Mouse (Mus musculus) thymus, adult 2 months (tissue): ENCODE results near the gene Opa3. TPM values are rescaled to one million over a fixed set of nuclear protein-coding genes. Genes with fewer than 3 reads are reported as not detected.
"Not testable (repeated sequence)": the region's sequence is repeated elsewhere in the genome, so short reads cannot be mapped to it uniquely, and the experiment has no call there.

Experiments
- DNase-seq: peaks from one replicate; pipeline ENCODE4 v3.0.0; 2021
- H3K27ac ChIP-seq: fragments of 200-500 bp; 2 replicates; pipeline ENCODE4 v1.5.1; 2012; ENCODE audit warnings: low read length, control low read depth; ENCODE audit not compliant: control insufficient read depth, insufficient read depth
- H3K27me3 ChIP-seq: fragments of 200-500 bp; 2 replicates; pipeline ENCODE4 v1.6.1; 2012; ENCODE audit warnings: mild to moderate bottlenecking, low read length, moderate library complexity, mixed read lengths; ENCODE audit not compliant: control insufficient read depth, insufficient read depth
- H3K36me3 ChIP-seq: fragments of 200-500 bp; 2 replicates; pipeline ENCODE4 v1.6.1; 2012; ENCODE audit warnings: mild to moderate bottlenecking, low read length, moderate library complexity; ENCODE audit not compliant: control insufficient read depth, insufficient read depth
- H3K4me1 ChIP-seq: fragments of 200-500 bp; replicated peaks from 2 replicates; pipeline ENCODE4 v1.6.1; 2012; ENCODE audit warnings: low read length; ENCODE audit not compliant: control insufficient read depth, insufficient read depth
- H3K4me3 ChIP-seq: fragments of 200-500 bp; 2 replicates; pipeline ENCODE4 v1.5.1; 2012; ENCODE audit warnings: mild to moderate bottlenecking, low read length, control low read depth, moderate library complexity; ENCODE audit not compliant: control insufficient read depth, insufficient read depth
- CTCF ChIP-seq: fragments of 200-500 bp; IDR thresholded peaks from 2 replicates; pipeline ENCODE4 v1.5.1; 2012; ENCODE audit warnings: mild to moderate bottlenecking, control low read depth, low read length, moderate library complexity, borderline replicate concordance; ENCODE audit not compliant: control insufficient read depth, poor library complexity, insufficient read depth; ENCODE audit errors: extremely low read depth
- POLR2A ChIP-seq: fragments of 200-500 bp; IDR thresholded peaks from 2 replicates; pipeline ENCODE4 v1.6.1; 2012; ENCODE audit warnings: mild to moderate bottlenecking, low read length, control low read depth, moderate library complexity; ENCODE audit not compliant: control insufficient read depth, poor library complexity, insufficient read depth; ENCODE audit errors: extremely low read depth
- WGBS: fragments of 180-500 bp; shearing (Covaris S2); methylation state at CpG from one replicate; pipeline ENCODE4 v1.1.7; 2018; 5-methylcytosine and 5-hydroxymethylcytosine counted together
- polyA plus RNA-seq: library from polyadenylated mRNA; depleted of rRNA; stranded (reverse); fragments of >200 nt; gene quantifications from 2 replicates; pipeline ENCODE4 v1.2.3, GENCODE M21; 2012

Opa3 gene
- polyA plus RNA-seq, 1 experiment, result 46.5 TPM

DNA sequence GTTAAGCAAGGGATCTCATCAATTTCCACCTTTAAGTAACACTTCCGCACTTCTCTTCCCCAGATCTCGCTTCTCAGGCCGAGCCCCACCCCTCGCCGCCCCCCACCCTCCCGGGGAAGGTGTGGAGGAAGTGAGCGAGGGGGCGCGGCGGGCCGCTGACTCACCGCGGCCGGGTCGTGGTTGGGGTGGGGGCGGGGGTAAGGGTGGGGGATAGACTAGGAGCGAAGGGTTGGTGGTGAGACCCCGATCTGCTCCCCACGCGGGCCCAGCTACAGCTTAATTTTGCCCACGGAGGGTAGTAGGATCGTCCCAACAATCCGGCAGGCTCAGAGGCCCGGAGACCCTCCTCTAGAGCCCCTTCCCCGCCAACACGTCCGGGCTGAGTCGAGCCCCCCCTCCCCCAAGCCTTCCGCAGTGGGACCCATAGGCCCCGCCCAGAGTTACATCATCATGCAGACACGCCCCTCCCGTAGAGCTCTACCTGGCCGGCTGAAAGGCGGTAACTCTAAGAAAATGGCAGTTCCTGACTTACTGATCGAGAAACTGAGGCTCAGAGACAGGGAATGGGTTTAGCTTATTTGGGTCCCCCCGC is 44.1 kb downstream of the Opa3 start:
- Histone ChIP-seq H3K36me3 (no peaks in the 10 kb centered on the region), H3K27ac (peak overlapping the region; percentile 83), H3K4me1 (peaks cover 30% of the 10 kb centered on the region), H3K27me3 (no peaks in the 10 kb centered on the region), H3K4me3 (peak overlapping the region; percentile 90)
- DNase-seq, result peak; percentile 90
- 2% methylated on average over 36 of the region's 36 CpGs for WGBS
- TF ChIP-seq POLR2A (peak; percentile 31; the same call in 1 of the 2 replicates), CTCF (no peak)

DNA sequence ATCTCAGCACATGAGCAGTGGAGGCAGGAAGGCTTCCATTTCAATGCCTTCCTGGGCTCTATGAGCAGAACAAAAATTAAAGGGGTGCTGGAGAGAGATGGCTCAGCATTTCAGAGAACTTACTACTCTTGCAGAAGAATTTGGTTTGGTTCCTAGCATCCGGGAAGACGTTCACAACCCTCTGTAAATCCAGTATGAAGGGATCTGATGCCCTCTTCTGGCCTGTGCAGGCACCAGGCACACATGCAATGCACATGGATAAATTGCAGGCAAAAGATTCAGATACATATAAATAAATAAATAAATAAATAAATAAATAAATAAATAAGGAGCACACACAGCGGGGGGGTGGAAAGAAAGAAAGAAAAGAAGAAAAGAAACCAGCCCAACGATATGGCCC is 48.1 kb downstream of the Opa3 start:
- Histone ChIP-seq H3K4me3 (no peak overlapping the region), H3K36me3 (no peaks in the 10 kb centered on the region), H3K4me1 (peaks cover 6% of the 10 kb centered on the region), H3K27ac (no peak overlapping the region), H3K27me3 (peaks cover 5% of the 10 kb centered on the region; the same call in 1 of the 2 replicates)
- DNase-seq, result no peak
- 64% methylated on average over 4 of the region's 4 CpGs for WGBS
- TF ChIP-seq CTCF (no peak), POLR2A (no peak)

DNA sequence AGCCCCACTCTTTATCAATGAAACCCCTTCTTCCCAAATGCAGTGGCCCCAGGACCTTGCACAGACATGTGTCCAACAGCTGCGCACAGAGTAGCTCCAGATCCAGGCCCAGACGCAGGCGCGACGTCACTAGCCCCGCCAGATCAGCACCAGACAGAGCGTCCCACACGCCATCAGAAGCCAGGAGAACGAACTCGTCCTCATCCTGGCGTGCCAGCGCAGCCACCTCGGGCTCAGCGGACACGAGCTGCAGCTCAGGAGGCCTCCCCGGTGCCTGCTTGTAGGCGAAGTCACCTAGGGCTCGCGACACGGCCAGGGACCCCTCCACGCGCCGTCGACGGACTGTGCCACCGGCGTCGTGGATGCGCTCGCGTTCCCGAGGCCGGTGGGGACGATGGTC is 50.9 kb downstream of the Opa3 start:
- Histone ChIP-seq H3K27me3 (peaks cover 16% of the 10 kb centered on the region), H3K4me1 (peaks cover 10% of the 10 kb centered on the region), H3K4me3 (no peak overlapping the region), H3K36me3 (no peaks in the 10 kb centered on the region), H3K27ac (no peak overlapping the region)
- DNase-seq, result no peak
- no peak for TF ChIP-seq CTCF
- no peak for TF ChIP-seq POLR2A
- WGBS, result 9% methylated on average over 34 of the region's 34 CpGs

DNA sequence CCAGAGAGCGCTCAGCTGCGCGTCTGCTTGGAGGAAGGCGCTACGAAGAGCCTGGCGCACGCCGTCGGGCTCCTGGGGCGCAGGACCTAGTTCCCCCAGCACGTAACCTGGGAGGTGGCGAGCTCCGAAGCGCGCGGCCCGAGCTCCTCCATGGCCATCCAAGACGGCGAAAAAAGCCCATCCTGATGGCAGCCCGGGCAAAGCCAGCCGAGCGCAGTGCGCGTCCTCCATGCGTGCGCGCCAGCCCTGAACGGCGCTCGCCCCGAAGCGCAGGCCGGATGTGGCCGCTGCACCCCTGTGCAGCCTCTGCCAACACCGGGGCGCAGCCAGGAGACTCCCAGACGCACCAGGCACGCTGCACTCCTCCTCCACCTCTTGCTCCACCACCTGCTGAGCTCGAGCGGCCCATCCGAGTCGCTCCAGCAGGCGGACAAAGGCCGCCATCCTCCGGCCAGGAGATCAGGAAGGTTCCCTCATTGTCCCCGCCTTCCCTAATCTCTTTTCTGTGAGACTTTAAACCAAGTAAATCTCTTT is 51.5 kb downstream of the Opa3 start, which contains the start of gene Ppm1n:
Gene Ppm1n, minus strand, starts transcription at position 484 of the 534 bp plus-strand sequence.
- TF ChIP-seq POLR2A (no peak), CTCF (no peak)
- 2% methylated on average over 46 of the region's 46 CpGs for WGBS
- Histone ChIP-seq H3K36me3 (no peaks in the 10 kb centered on the region), H3K4me3 (no peak within 1 kb of the TSS), H3K27ac (no peak within 1 kb of the TSS), H3K27me3 (peaks cover 18% of the 10 kb centered on the region), H3K4me1 (peaks cover 10% of the 10 kb centered on the region)
- DNase-seq, result peak; percentile 35

DNA sequence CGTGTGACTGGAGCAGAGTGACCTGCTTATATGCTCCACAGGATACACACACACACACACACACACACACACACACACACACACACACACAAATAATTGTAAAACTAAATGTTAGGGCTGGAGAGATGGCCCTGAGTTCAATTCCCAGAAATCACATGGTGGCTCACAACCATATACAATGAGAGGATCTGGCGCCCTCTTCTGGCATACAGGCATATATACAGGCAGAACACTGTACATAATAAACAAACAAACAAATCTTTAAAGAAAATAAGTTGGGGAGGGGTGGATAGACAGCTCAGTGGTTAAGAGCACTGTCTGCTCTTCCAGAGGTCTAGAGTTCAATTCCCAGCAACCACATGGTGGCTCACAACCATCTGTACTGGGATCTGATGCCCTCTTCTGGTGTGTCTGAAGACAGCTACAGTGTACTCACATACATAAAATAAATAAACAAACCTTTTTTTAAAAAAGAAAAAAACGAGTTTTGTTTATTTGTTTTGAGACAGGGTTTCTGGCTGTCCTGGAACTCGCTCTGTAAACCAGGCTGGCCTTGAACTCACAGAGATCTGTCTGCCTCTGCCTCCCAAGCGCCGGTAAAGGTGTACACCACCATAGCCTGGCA is 53.7 kb downstream of the Opa3 start:
- not testable (repeated sequence) for H3K36me3 ChIP-seq, H3K27ac ChIP-seq, H3K4me3 ChIP-seq, DNase-seq
- H3K27me3 ChIP-seq, result peaks cover 18% of the 10 kb centered on the region
- 43% methylated on average over 6 of the region's 6 CpGs for WGBS
- peaks cover 10% of the 10 kb centered on the region for H3K4me1 ChIP-seq

DNA sequence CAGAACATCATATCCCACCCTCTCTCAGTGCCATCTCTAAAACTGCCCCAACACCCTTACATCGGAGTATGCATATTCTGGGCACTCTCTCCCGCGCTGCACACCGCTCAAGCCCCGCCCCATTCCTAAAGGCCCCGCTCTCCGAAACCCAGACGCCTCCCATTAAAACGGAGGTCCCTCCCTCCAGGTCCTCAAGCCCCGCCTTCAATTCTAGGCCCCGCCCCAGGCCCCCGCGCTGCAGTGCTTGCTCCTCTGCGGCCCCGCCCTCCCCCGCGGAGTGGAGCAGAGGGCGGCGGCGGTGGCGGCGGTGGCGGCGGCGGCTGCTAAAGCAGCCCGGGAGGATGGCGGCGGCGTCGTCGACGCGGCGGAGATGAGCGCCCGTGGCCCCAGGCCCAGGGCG is 54.3 kb downstream of the Opa3 start, which contains the start of gene Rtn2:
Gene Rtn2, plus strand, starts transcription at position 240 of the 400 bp plus-strand sequence.
- DNase-seq, result peak; percentile 59
- WGBS, result 1% methylated on average over 37 of the region's 37 CpGs

More for the DNA sequence above, 54.3 kb downstream of the Opa3 start, which contains the start of gene Rtn2:
- H3K36me3 ChIP-seq, result no peaks in the 10 kb centered on the region
- H3K4me3 ChIP-seq, result peak within 1 kb of the TSS; percentile 6
- no peak within 1 kb of the TSS for H3K27ac ChIP-seq
- H3K4me1 ChIP-seq, result peaks cover 10% of the 10 kb centered on the region
- TF ChIP-seq POLR2A (no peak), CTCF (no peak)
- peaks cover 18% of the 10 kb centered on the region for H3K27me3 ChIP-seq
